In the genomic region with DNA sequence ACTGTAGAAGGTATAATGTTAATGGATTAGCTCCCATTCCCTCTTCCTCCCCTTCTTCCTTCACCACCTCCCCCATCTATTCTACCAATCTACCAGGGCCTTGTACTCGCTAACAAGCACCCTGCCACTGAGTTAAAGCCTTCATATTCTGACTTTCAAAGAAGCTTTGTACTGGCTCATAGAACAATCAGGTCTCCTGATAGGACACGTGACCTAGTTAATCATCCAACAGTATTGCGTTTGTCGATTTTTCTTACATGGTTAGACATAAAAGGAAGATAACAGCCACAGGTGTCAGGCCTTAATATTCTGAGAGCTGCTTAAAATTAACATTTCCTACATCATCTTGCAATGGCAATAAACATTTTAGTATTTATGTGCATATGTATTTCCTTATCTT, we compare ENCODE assay signal across 50 mouse cellular contexts. TPM values are rescaled to one million over a fixed set of nuclear protein-coding genes. Genes with fewer than 3 reads are reported as not detected.
"Had no signal": no experiment of that assay in that cellular context is flagged by ENCODE, and none has a peak within 500 bp of the region (broad histone marks: within the 10 kb centered on the region; RNA-seq: fewer than 3 reads in every experiment).

No protein-coding gene starts in this region.

- H3K27me3 ChIP-seq: heart, embryonic 12.5 days; heart, embryonic 13.5 days; heart, embryonic 15.5 days; hindbrain, embryonic 12.5 days; hindbrain, embryonic 13.5 days; hindbrain, embryonic 15.5 days; kidney, embryonic 15.5 days had no signal

- H3K4me1 ChIP-seq: heart, embryonic 10.5 days; heart, embryonic 15.5 days; hindbrain, embryonic 10.5 days; hindbrain, embryonic 12.5 days; hindbrain, embryonic 13.5 days; hindbrain, embryonic 15.5 days; kidney, embryonic 15.5 days had no signal

- H3K9me3 ChIP-seq: heart, embryonic 10.5 days; heart, embryonic 12.5 days; heart, embryonic 13.5 days; heart, embryonic 15.5 days; hindbrain, embryonic 10.5 days; hindbrain, embryonic 12.5 days; hindbrain, embryonic 13.5 days; hindbrain, embryonic 15.5 days; kidney, embryonic 15.5 days had no signal

- DNase-seq: heart, postnatal 10 days; heart, postnatal 14 days; heart, postnatal 36 days; heart, postnatal 4 days; kidney, adult 11 months; kidney, adult 18-20 months; kidney, adult 2 months; kidney, adult 8-10 months; kidney, adult 9 months; kidney, postnatal 10 days; kidney, postnatal 14 days; kidney, postnatal 25 days; kidney, postnatal 36 days; kidney, postnatal 4 days; layer of hippocampus, adult 9-11 months; layer of hippocampus, postnatal 36 days had no signal

- H3K4me2 ChIP-seq: heart, embryonic 11.5 days; heart, embryonic 12.5 days; heart, embryonic 13.5 days; heart, embryonic 15.5 days; hindbrain, embryonic 12.5 days; hindbrain, embryonic 13.5 days; hindbrain, embryonic 14.5 days; hindbrain, embryonic 15.5 days; kidney, embryonic 15.5 days had no signal

- H3K4me3 ChIP-seq: heart, embryonic 10.5 days; heart, embryonic 12.5 days; heart, embryonic 13.5 days; heart, embryonic 15.5 days; hindbrain, embryonic 10.5 days; hindbrain, embryonic 12.5 days; hindbrain, embryonic 13.5 days; hindbrain, embryonic 15.5 days; kidney, embryonic 15.5 days; layer of hippocampus, adult 2 months; left cerebral cortex, adult 2 months had no signal

- ATAC-seq: hindbrain, embryonic 16.5 days; hindbrain, postnatal 0 days; inflammation-experienced regulatory T-cells, adult 6 months had no signal

- H3K36me3 ChIP-seq: heart, embryonic 10.5 days; heart, embryonic 12.5 days; heart, embryonic 13.5 days; heart, embryonic 15.5 days; hindbrain, embryonic 10.5 days; hindbrain, embryonic 12.5 days; hindbrain, embryonic 13.5 days; hindbrain, embryonic 15.5 days; kidney, embryonic 15.5 days had no signal

- H3K27ac ChIP-seq: heart, embryonic 10.5 days; heart, embryonic 13.5 days; heart, embryonic 15.5 days; hindbrain, embryonic 10.5 days; hindbrain, embryonic 12.5 days; hindbrain, embryonic 13.5 days; hindbrain, embryonic 14.5 days; hindbrain, embryonic 15.5 days; hindbrain, postnatal 0 days; kidney, embryonic 15.5 days; kidney, postnatal 0 days; layer of hippocampus, adult 2 months; left cerebral cortex, adult 2 months had no signal

- H3K9ac ChIP-seq: heart, embryonic 12.5 days; heart, embryonic 13.5 days; heart, embryonic 15.5 days; hindbrain, embryonic 12.5 days; hindbrain, embryonic 13.5 days; hindbrain, embryonic 14.5 days; hindbrain, embryonic 15.5 days; kidney, embryonic 15.5 days had no signal

RNA-seq across cellular contexts. Expression of a gene that starts 15.8 kb away (rescaled TPM):
- total RNA-seq: heart, adult 8-10 months; heart, postnatal 10 days; heart, postnatal 14 days; heart, postnatal 25 days; heart, postnatal 36 days; heart, postnatal 4 days; hematopoietic stem cell, adult 5-6 weeks; left cerebral cortex, adult 18-20 months had no signal
- polyA plus RNA-seq: heart, embryonic 12.5 days; heart, embryonic 13.5 days; heart, postnatal 0 days; inflammation-experienced regulatory T-cells, adult 6 months; large intestine, adult 2 months had no signal

RNA-seq across cellular contexts. Expression of a gene that starts 22.1 kb away (rescaled TPM):
- total RNA-seq: heart, adult 8-10 months; heart, postnatal 10 days; heart, postnatal 14 days; heart, postnatal 25 days; heart, postnatal 36 days; heart, postnatal 4 days; hematopoietic stem cell, adult 5-6 weeks; layer of hippocampus, adult 18-20 months; layer of hippocampus, adult 8-10 months; layer of hippocampus, postnatal 36 days; left cerebral cortex, adult 18-20 months had no signal
- polyA plus RNA-seq: heart, embryonic 14.5 days; heart, postnatal 0 days; inflammation-experienced regulatory T-cells, adult 6 months; intestine, embryonic 14.5 days; large intestine, adult 2 months had no signal

RNA-seq across cellular contexts. Expression of a gene that starts 40.9 kb away (rescaled TPM):
- total RNA-seq: heart, adult 8-10 months; heart, postnatal 10 days; heart, postnatal 25 days; heart, postnatal 36 days; heart, postnatal 4 days; hindbrain, postnatal 0 days; layer of hippocampus, adult 18-20 months; layer of hippocampus, adult 2 months; layer of hippocampus, adult 8-10 months; layer of hippocampus, postnatal 10 days; layer of hippocampus, postnatal 14 days; layer of hippocampus, postnatal 25 days; layer of hippocampus, postnatal 36 days; left cerebral cortex, adult 18-20 months; left cerebral cortex, adult 2 months had no signal
- polyA plus RNA-seq: heart, embryonic 10.5 days; heart, embryonic 11.5 days; heart, embryonic 12.5 days; heart, embryonic 13.5 days; heart, embryonic 14.5 days; heart, embryonic 15.5 days; heart, embryonic 16.5 days; heart, postnatal 0 days; hindbrain, embryonic 10.5 days; hindbrain, embryonic 11.5 days; hindbrain, embryonic 12.5 days; hindbrain, embryonic 13.5 days; hindbrain, embryonic 14.5 days; hindbrain, embryonic 15.5 days; hindbrain, embryonic 16.5 days; hindbrain, postnatal 0 days; intestine, embryonic 14.5 days; kidney, adult 2 months; kidney, embryonic 14.5 days; kidney, embryonic 15.5 days; kidney, embryonic 16.5 days; large intestine, adult 2 months had no signal

RNA-seq across cellular contexts. Expression of a gene that starts 44.5 kb away (rescaled TPM):
- total RNA-seq: heart, adult 8-10 months; heart, postnatal 10 days; heart, postnatal 25 days; heart, postnatal 36 days; layer of hippocampus, adult 18-20 months; layer of hippocampus, adult 2 months; layer of hippocampus, adult 8-10 months; layer of hippocampus, postnatal 10 days; layer of hippocampus, postnatal 14 days; layer of hippocampus, postnatal 25 days; layer of hippocampus, postnatal 36 days; left cerebral cortex, adult 18-20 months; left cerebral cortex, adult 2 months had no signal
- polyA plus RNA-seq: heart, embryonic 12.5 days; heart, embryonic 14.5 days; heart, postnatal 0 days had no signal
